Mouse (Mus musculus): ENCODE results near the gene Pced1b. TPM values are rescaled to one million over a fixed set of nuclear protein-coding genes. Genes with fewer than 3 reads are reported as not detected.

Pced1b gene
- total and polyA plus RNA-seq, 3 experiments, result 6.6 to 36.5 TPM; not detected in 1

DNA sequence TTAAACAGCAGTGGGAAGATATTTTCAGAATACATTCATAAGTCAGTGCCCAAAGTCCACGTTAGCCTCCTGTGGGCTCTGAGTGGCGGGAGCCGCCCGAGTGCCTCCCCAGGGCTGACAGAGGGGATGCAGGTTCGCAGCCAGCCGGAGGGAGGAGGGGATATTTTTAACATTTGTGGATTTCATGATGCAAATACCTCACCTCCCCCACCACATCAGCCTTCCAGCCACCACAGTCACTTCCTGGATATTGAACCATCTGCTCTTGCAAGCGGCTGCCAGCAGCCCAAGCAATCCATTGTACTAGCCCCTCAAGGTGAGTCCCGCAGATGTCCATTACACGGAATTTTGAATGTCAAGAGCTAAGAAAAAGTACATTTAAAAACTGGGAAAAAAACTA lies 95.4 kb downstream of the Pced1b start:
- Histone ChIP-seq H3K79me2 (ENCODE audit: control insufficient read depth, insufficient read depth, low read length, poor library complexity) (no peaks in the 10 kb centered on the region; the same call in 1 of the 2 replicates), H3K4me3 (ENCODE audit: control insufficient read depth in 1 of 2, insufficient read depth in 1 of 2, low read depth in 2 of 2, low read length in 2 of 2) (peak overlapping the region; percentile 48 to 58), H3K36me3 (ENCODE audit: control insufficient read depth in 1 of 2, insufficient read depth in 2 of 2, low read length in 2 of 2) (peaks cover 0 to 28% of the 10 kb centered on the region in 2 experiments; a peak in 2 of 4 replicates), H3K9me3 (replicated peaks; ENCODE audit: insufficient read depth, low read length) (no peaks in the 10 kb centered on the region), H3K9ac (ENCODE audit: control insufficient read depth, low read depth, low read length, poor library complexity, severe bottlenecking) (peak overlapping the region; percentile 64), H3K27ac (ENCODE audit: control insufficient read depth, low read depth, low read length) (peak overlapping the region; percentile 88), H3K27me3 (ENCODE audit: control insufficient read depth in 1 of 2, insufficient read depth in 2 of 2, low read length in 2 of 2) (no peaks in the 10 kb centered on the region), H3K4me1 (ENCODE audit: control insufficient read depth in 1 of 2, insufficient read depth in 2 of 2, low read length in 2 of 2) (peaks cover 16 to 50% of the 10 kb centered on the region in 2 experiments)
- TF ChIP-seq CHD2 (IDR thresholded peaks at IDR 0.05; ENCODE audit: low read length) (peak; percentile 44), MAX (IDR thresholded peaks at IDR 0.05; ENCODE audit: low read length) (no peak), ELF1 (IDR thresholded peaks at IDR 0.05; ENCODE audit: low read depth, low read length) (peak; percentile 74), HCFC1 (IDR thresholded peaks at IDR 0.05; ENCODE audit: low read depth, low read length) (no peak), MAZ (IDR thresholded peaks at IDR 0.05; ENCODE audit: low read depth, low read length) (no peak; the same call in 1 of the 2 replicates), BHLHE40 (IDR thresholded peaks at IDR 0.05; ENCODE audit: borderline replicate concordance, low read depth, low read length) (no peak), ZNF384 (IDR thresholded peaks at IDR 0.05; ENCODE audit: low read depth, low read length) (no peak), EP300 (IDR thresholded peaks at IDR 0.05; ENCODE audit: low read depth in 1 of 2, low read length in 2 of 2) (peak; percentile 29 to 50; a peak in 2 of 4 replicates), TCF12 (IDR thresholded peaks at IDR 0.05; ENCODE audit: low read depth, low read length) (no peak), CHD1 (IDR thresholded peaks at IDR 0.05; ENCODE audit: low read depth, low read length) (peak; percentile 42; the same call in 1 of the 2 replicates), MYC (IDR thresholded peaks at IDR 0.05; ENCODE audit: low read depth, low read length) (peak; percentile 48; the same call in 1 of the 2 replicates)
- peak; percentile 75 for DNase-seq (ENCODE audit: low read depth, low spot score)

DNA sequence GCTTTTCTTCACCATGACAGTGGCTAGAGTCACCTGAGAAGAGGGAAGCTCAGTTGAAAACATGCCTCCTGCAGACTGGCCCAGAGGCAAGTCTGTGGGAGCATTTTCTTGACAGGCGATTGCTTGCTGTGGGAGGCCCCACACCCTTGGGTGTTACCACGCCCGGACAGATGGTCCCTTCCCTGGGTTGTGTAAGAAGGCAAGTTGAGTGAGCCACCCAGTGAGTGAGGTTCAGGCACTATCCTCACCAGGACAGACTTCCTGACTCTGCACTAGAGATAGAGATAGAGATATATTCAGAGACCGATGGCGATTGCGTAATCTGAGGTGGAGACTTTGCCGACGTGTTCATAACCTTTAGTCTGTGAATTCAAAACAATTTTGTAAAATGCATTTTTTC lies 96.0 kb downstream of the Pced1b start:
- Histone ChIP-seq H3K4me1 (ENCODE audit: control insufficient read depth in 1 of 2, insufficient read depth in 2 of 2, low read length in 2 of 2) (peaks cover 15 to 45% of the 10 kb centered on the region in 2 experiments), H3K27me3 (ENCODE audit: control insufficient read depth in 1 of 2, insufficient read depth in 2 of 2, low read length in 2 of 2) (no peaks in the 10 kb centered on the region), H3K9me3 (replicated peaks; ENCODE audit: insufficient read depth, low read length) (no peaks in the 10 kb centered on the region), H3K27ac (ENCODE audit: control insufficient read depth, low read depth, low read length) (peak overlapping the region; percentile 88), H3K36me3 (ENCODE audit: control insufficient read depth in 1 of 2, insufficient read depth in 2 of 2, low read length in 2 of 2) (peaks cover 0 to 26% of the 10 kb centered on the region in 2 experiments; a peak in 2 of 4 replicates), H3K9ac (ENCODE audit: control insufficient read depth, low read depth, low read length, poor library complexity, severe bottlenecking) (peak overlapping the region; percentile 64), H3K79me2 (ENCODE audit: control insufficient read depth, insufficient read depth, low read length, poor library complexity) (no peaks in the 10 kb centered on the region; the same call in 1 of the 2 replicates), H3K4me3 (ENCODE audit: control insufficient read depth in 1 of 2, insufficient read depth in 1 of 2, low read depth in 2 of 2, low read length in 2 of 2) (peak overlapping the region; percentile 48 to 58)
- DNase-seq (ENCODE audit: low read depth, low spot score), result peak; percentile 96
- TF ChIP-seq HCFC1 (IDR thresholded peaks at IDR 0.05; ENCODE audit: low read depth, low read length), result no peak
- TF ChIP-seq E2F4 (IDR thresholded peaks at IDR 0.05; ENCODE audit: borderline replicate concordance, low read depth, low read length), result no peak
- peak; percentile 17; the same call in 1 of the 2 replicates for TF ChIP-seq MYB (IDR thresholded peaks at IDR 0.05; ENCODE audit: low read depth, low read length)
- no peak for TF ChIP-seq CTCF (IDR thresholded peaks at IDR 0.05 in 2 of 3, conservative IDR thresholded peaks at IDR 0.05 in 1 of 3; ENCODE audit: control insufficient read depth in 1 of 3, insufficient read depth in 1 of 3, low read depth in 2 of 3, low read length in 3 of 3, poor library complexity in 1 of 3, severe bottlenecking in 1 of 3)
- TF ChIP-seq KAT2A (conservative IDR thresholded peaks at IDR 0.05; ENCODE audit: low read depth, low read length), result peak; percentile 31; the same call in 1 of the 2 replicates
- peak; percentile 69 for TF ChIP-seq ELF1 (IDR thresholded peaks at IDR 0.05; ENCODE audit: low read depth, low read length)
- peak; percentile 96 for TF ChIP-seq GATA1 (IDR thresholded peaks at IDR 0.05; ENCODE audit: low read depth, low read length)
- TF ChIP-seq MAZ (IDR thresholded peaks at IDR 0.05; ENCODE audit: low read depth, low read length), result peak; percentile 49; the same call in 1 of the 2 replicates
- peak; percentile 83 for TF ChIP-seq RCOR1 (IDR thresholded peaks at IDR 0.05; ENCODE audit: low read depth, low read length)
- 0 out of 2 replicates have a peak, but pooled peaks have one; percentile 32 for TF ChIP-seq MEF2A (IDR thresholded peaks at IDR 0.05; ENCODE audit: extremely low read depth, insufficient replicate concordance, low read depth, low read length, poor library complexity, severe bottlenecking)
- TF ChIP-seq SIN3A (IDR thresholded peaks at IDR 0.05; ENCODE audit: low read length), result peak; percentile 72
- TF ChIP-seq ETS1 (IDR thresholded peaks at IDR 0.05; ENCODE audit: low read depth, low read length), result peak; percentile 93
- no peak; the same call in 1 of the 2 replicates for TF ChIP-seq POLR2AphosphoS5 (IDR thresholded peaks at IDR 0.05; ENCODE audit: borderline replicate concordance, low read depth, low read length)
- peak; percentile 44; the same call in 1 of the 2 replicates for TF ChIP-seq MYC (IDR thresholded peaks at IDR 0.05; ENCODE audit: low read depth, low read length)
- TF ChIP-seq ZC3H11A (IDR thresholded peaks at IDR 0.05; ENCODE audit: low read depth, low read length), result no peak
- peak; percentile 86 for TF ChIP-seq TAL1 (IDR thresholded peaks at IDR 0.05; ENCODE audit: low read length)
- no peak for TF ChIP-seq ZKSCAN1 (IDR thresholded peaks at IDR 0.05; ENCODE audit: low read depth, low read length)
- TF ChIP-seq NRF1 (IDR thresholded peaks at IDR 0.05; ENCODE audit: insufficient read depth, low read depth, low read length, poor library complexity, severe bottlenecking), result no peak
- TF ChIP-seq USF1 (IDR thresholded peaks at IDR 0.05; ENCODE audit: low read depth, low read length), result no peak
- TF ChIP-seq MAX (IDR thresholded peaks at IDR 0.05; ENCODE audit: low read length), result peak; percentile 73
- peak; percentile 93 to 94 for TF ChIP-seq EP300 (IDR thresholded peaks at IDR 0.05; ENCODE audit: low read depth in 1 of 2, low read length in 2 of 2)
- TF ChIP-seq MAFK (IDR thresholded peaks at IDR 0.05; ENCODE audit: borderline replicate concordance, low read depth, low read length), result peak; percentile 42; the same call in 1 of the 2 replicates
- no peak for TF ChIP-seq SMC3 (IDR thresholded peaks at IDR 0.05; ENCODE audit: low read depth, low read length)
- TF ChIP-seq NELFE (IDR thresholded peaks at IDR 0.05; ENCODE audit: low read depth, low read length), result peak; percentile 67; the same call in 1 of the 2 replicates
- TF ChIP-seq POLR2A (IDR thresholded peaks at IDR 0.05; ENCODE audit: control insufficient read depth in 1 of 2, insufficient read depth in 1 of 2, low read depth in 1 of 2, low read length in 2 of 2, poor library complexity in 1 of 2), result peak; percentile 35 to 72
